Mouse (Mus musculus) midbrain, postnatal 0 days (tissue): ENCODE results near the gene Pcx. TPM values are rescaled to one million over a fixed set of nuclear protein-coding genes. Genes with fewer than 3 reads are reported as not detected.
A peak's percentile ranks its signal among the peaks of the same experiment; 100 is the strongest.

ENCODE experiments used
- ATAC-seq: fragments of 200-750 bp; cut with Nextera tagmentation; 2 replicates; pipeline ENCODE4 v1.8.0; 2017; ENCODE audit warnings: moderate number of reproducible peaks, mild to moderate bottlenecking, moderate TSS enrichment, moderate library complexity; ENCODE audit not compliant: low FRiP score
- DNase-seq: peaks from one replicate; pipeline ENCODE4 v3.0.0-alpha.2; 2015; ENCODE audit warnings: low spot score
- H3K27ac ChIP-seq: fragments of 300-500 bp; sonication (generic); 2 replicates; pipeline ENCODE4 v1.5.1; 2014; ENCODE audit warnings: low read depth, mild to moderate bottlenecking, low read length, mixed read lengths
- H3K27me3 ChIP-seq: fragments of 300-500 bp; sonication (generic); 2 replicates; pipeline ENCODE4 v1.6.1; 2014; ENCODE audit warnings: low read length, control low read depth, mixed read lengths; ENCODE audit not compliant: insufficient read depth
- H3K36me3 ChIP-seq: fragments of 300-500 bp; sonication (generic); 2 replicates; pipeline ENCODE4 v1.6.1; 2014; ENCODE audit warnings: low read length, control low read depth, mixed read lengths; ENCODE audit not compliant: insufficient read depth
- H3K4me1 ChIP-seq: fragments of 300-500 bp; sonication (generic); 2 replicates; pipeline ENCODE4 v1.6.1; 2014; ENCODE audit warnings: mild to moderate bottlenecking, control low read depth, antibody characterized with exemption, low read length, mixed read lengths; ENCODE audit not compliant: insufficient read depth
- H3K4me2 ChIP-seq: fragments of 300-500 bp; sonication (generic); 2 replicates; pipeline ENCODE4 v1.6.1; 2014; ENCODE audit warnings: low read depth, mild to moderate bottlenecking, low read length, mixed read lengths; ENCODE audit not compliant: poor library complexity, severe bottlenecking
- H3K4me3 ChIP-seq: fragments of 300-500 bp; sonication (generic); 2 replicates; pipeline ENCODE4 v1.5.1; 2014; ENCODE audit warnings: low read depth, mild to moderate bottlenecking, low read length, moderate library complexity
- H3K9ac ChIP-seq: fragments of 300-500 bp; sonication (generic); replicated peaks from 2 replicates; pipeline ENCODE4 v1.6.1; 2014; ENCODE audit warnings: mild to moderate bottlenecking, low read length, moderate library complexity, mixed read lengths; ENCODE audit not compliant: poor library complexity, severe bottlenecking
- H3K9me3 ChIP-seq: fragments of 300-500 bp; sonication (generic); 2 replicates; pipeline ENCODE4 v1.6.1; 2016; ENCODE audit warnings: low read length, control low read depth
- CTCF ChIP-seq: IDR thresholded peaks from 2 replicates; pipeline ENCODE4 v1.5.1; 2016; ENCODE audit warnings: antibody characterized with exemption, mild to moderate bottlenecking
- WGBS: fragments of 180-500 bp; shearing (Covaris S2); extraction: QIAGEN DNeasy Blood & Tissue Kit; methylation state at CpG from one replicate; pipeline ENCODE4 v1.1.7; 2014; 5-methylcytosine and 5-hydroxymethylcytosine counted together
- polyA plus RNA-seq: library from polyadenylated mRNA; unstranded; fragments of >200 nt; fragmentation: Nextera tagmentation; extraction: Ambion mirVana; gene quantifications from 2 replicates; pipeline ENCODE4 v1.2.1, GENCODE M21; 2015
- total RNA-seq: library from RNA; depleted of rRNA; stranded (reverse); fragments of >200 nt; gene quantifications from 2 replicates; pipeline ENCODE4 v1.2.3, GENCODE M21; 2014

Pcx gene
- total and polyA plus RNA-seq, 2 experiments from 2014 or later: 32.0 to 57.8 TPM

DNA sequence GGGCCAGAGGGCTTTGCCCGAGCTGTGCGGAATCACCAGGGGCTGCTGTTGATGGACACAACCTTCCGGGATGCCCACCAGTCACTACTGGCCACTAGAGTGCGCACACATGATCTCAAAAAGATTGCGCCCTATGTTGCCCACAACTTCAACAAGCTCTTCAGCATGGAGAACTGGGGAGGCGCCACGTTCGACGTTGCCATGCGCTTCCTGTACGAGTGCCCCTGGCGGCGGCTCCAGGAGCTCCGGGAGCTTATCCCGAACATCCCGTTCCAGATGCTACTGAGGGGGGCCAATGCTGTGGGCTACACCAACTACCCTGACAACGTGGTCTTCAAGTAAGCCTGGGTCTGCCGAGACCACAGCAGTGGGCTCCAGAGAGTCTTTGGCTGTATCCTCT lies 107.9 kb downstream of the Pcx start:
- peak; percentile 73 for DNase-seq
- 32% methylated on average over 18 of the region's 18 CpGs for WGBS
- Histone ChIP-seq H3K9ac (no peak overlapping the region), H3K4me2 (no peak overlapping the region), H3K27me3 (no peaks in the 10 kb centered on the region), H3K27ac (no peak overlapping the region), H3K36me3 (peaks cover 24% of the 10 kb centered on the region), H3K4me1 (peaks cover 14% of the 10 kb centered on the region; the same call in 1 of the 2 replicates), H3K4me3 (no peak overlapping the region), H3K9me3 (no peaks in the 10 kb centered on the region)
- no peak for ATAC-seq
- TF ChIP-seq CTCF: peak; percentile 69

DNA sequence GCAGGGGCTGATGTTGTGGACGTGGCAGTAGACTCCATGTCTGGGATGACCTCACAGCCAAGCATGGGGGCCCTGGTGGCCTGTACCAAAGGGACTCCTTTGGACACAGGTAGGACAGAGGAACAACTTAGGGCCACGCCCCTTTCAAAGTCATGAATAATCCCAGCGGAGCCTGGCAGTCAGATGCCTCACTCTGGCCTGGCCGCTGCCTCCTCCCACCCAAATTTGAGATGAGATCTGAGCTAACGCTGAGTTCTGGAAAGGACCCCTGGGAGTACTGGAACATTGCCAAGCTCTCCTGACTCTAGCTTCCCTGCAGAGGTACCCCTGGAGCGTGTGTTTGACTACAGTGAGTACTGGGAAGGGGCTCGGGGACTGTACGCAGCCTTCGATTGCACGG lies 109.2 kb downstream of the Pcx start:
- H3K27ac ChIP-seq: no peak overlapping the region
- peaks cover 2% of the 10 kb centered on the region; the same call in 1 of the 2 replicates for H3K4me1 ChIP-seq
- no peak overlapping the region for H3K4me3 ChIP-seq
- no peak overlapping the region for H3K4me2 ChIP-seq
- no peaks in the 10 kb centered on the region for H3K27me3 ChIP-seq
- TF ChIP-seq CTCF: no peak
- 83% methylated on average over 10 of the region's 10 CpGs for WGBS
- DNase-seq (no peak), ATAC-seq (no peak)
- peaks cover 25% of the 10 kb centered on the region for H3K36me3 ChIP-seq
- no peak overlapping the region for H3K9ac ChIP-seq
- H3K9me3 ChIP-seq: no peaks in the 10 kb centered on the region

- Histone ChIP-seq H3K27ac (no peak overlapping the region), H3K4me2 (no peak overlapping the region), H3K27me3 (no peaks in the 10 kb centered on the region), H3K4me1 (no peaks in the 10 kb centered on the region; the same call in 1 of the 2 replicates), H3K9me3 (no peaks in the 10 kb centered on the region), H3K4me3 (no peak overlapping the region), H3K36me3 (peaks cover 25% of the 10 kb centered on the region), H3K9ac (no peak overlapping the region)
- no peak for TF ChIP-seq CTCF
- DNase-seq (no peak), ATAC-seq (no peak)
- 92% methylated on average over 7 of the region's 7 CpGs for WGBS
These were observed 110.4 kb downstream of the Pcx start for GRCm38 (mm10) chr19:4620721-4621120.

- no peaks in the 10 kb centered on the region for H3K27me3 ChIP-seq
- 78% methylated on average over 5 of the region's 5 CpGs for WGBS
- ATAC-seq (no peak), DNase-seq (no peak)
- no peak for TF ChIP-seq CTCF
- no peak overlapping the region for H3K4me3 ChIP-seq
- H3K36me3 ChIP-seq: peaks cover 25% of the 10 kb centered on the region
- no peak overlapping the region for H3K4me2 ChIP-seq
- no peak overlapping the region for H3K27ac ChIP-seq
- H3K9me3 ChIP-seq: no peaks in the 10 kb centered on the region
- H3K4me1 ChIP-seq: peaks cover 5% of the 10 kb centered on the region; the same call in 1 of the 2 replicates
- no peak overlapping the region for H3K9ac ChIP-seq
These were observed 112.5 kb downstream of the Pcx start for GRCm38 (mm10) chr19:4622780-4623179.

DNA sequence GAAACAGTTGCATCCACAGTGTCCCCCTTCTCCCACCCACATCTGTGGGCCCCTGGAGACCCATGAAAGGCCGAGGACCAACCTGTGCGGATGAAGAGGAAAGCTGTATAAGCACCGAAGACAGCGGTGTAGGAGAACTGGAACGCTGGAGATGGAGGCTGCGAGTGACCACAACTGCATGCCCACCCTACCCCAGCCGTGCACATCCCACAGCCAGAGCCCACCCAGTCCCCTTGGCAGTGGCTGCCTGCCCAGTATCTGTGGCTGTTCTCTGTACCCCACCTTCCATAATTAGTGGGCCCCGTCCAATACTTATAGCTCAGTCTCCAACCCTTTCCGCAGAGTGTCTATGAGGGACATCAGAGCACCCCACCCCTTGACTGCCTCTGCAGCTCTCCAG lies 113.1 kb downstream of the Pcx start:
- no peak overlapping the region for H3K9ac ChIP-seq

GRCm38 (mm10) chr19:4624006-4624405 lies 113.7 kb downstream of the Pcx start:
- Histone ChIP-seq H3K9me3 (no peaks in the 10 kb centered on the region), H3K27me3 (no peaks in the 10 kb centered on the region), H3K4me1 (peaks cover 5% of the 10 kb centered on the region; the same call in 1 of the 2 replicates), H3K9ac (no peak overlapping the region), H3K36me3 (peaks cover 25% of the 10 kb centered on the region), H3K27ac (no peak overlapping the region), H3K4me2 (peak overlapping the region; percentile 84; the same call in 1 of the 2 replicates), H3K4me3 (no peak overlapping the region)
- ATAC-seq: no peak
- WGBS: 94% methylated on average over 12 of the region's 12 CpGs
- DNase-seq: no peak
- no peak for TF ChIP-seq CTCF

More for the DNA sequence above, 113.1 kb downstream of the Pcx start:
- Histone ChIP-seq H3K4me3 (no peak overlapping the region), H3K27ac (no peak overlapping the region), H3K4me1 (peaks cover 5% of the 10 kb centered on the region; the same call in 1 of the 2 replicates), H3K4me2 (no peak overlapping the region), H3K27me3 (no peaks in the 10 kb centered on the region), H3K36me3 (peaks cover 25% of the 10 kb centered on the region), H3K9me3 (no peaks in the 10 kb centered on the region)
- TF ChIP-seq CTCF: no peak
- 94% methylated on average over 9 of the region's 9 CpGs for WGBS
- ATAC-seq (no peak), DNase-seq (no peak)
